Mouse (Mus musculus): Measurements from ENCODE around the gene Fam189b.
"Not testable (repeated sequence)": the region's sequence is repeated elsewhere in the genome, so short reads cannot be mapped to it uniquely, and the experiment has no call there.

Gene Fam189b

DNA sequence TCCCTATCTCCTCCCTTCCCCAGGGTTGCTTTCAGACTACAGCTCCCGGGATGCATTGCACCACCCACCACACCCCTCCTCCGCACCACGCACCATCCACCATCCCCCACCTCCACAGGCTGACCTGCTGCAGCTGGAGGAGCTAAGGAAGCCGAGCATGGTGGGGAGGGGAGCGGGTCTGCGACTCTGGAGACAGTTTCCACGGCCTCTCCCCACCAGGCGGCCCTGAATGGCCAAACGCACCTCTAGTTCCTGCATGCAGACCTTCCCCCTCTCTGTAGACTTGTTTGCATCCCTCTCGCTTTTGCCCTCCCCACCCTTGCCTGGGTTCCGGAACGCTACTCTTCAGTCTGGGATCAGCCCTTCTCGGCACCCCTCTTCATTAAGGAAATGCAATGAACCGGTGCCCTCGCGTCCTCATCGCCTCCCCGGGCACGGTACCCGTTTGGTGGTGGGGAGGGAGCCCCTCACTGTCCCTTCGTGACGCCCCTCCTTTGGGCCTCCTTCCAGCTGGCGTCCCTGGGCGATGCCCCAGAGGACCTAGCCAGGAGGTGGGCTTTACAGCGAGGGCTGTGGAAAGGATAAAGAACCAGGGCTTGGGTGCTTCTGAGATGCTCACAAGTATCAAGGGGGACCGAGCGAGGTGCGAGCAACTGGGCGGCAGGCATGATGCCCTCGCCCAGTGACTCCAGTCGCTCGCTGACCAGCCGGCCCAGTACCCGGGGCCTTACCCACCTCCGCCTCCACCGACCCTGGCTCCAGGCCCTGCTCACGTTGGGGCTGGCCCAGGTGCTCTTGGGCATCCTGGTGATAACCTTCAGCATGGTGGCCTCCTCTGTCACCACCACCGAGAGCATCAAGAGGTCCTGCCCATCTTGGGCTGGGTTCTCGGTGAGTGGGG is at the start of gene Fam189b:
Gene Fam189b (plus strand): TSS at position 86 of the 901 bp plus-strand sequence.
- peak; percentile 95 for DNase-seq (ENCODE audit: low spot score in 2 of 2)

DNA sequence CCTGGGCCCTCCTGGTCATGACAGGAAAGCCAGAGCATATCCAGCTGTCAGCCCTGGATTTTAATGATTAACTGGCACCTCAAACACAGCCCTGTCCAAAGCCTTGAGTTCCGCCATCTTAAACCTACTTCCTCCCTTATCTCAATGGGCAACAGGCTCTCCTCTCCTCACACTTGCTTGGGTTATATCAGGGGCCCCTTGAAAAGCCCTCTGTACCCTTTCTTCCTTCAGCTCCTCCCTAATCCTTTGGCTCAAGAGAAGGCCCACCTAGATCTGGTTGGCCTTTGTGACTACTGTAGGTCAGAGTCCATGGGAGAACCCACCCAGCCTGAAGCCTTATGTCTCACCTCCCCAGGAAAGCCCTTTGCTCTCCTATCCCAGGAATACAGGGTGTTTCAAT is 49.2 kb upstream of the Fam189b start:
- DNase-seq (ENCODE audit: low spot score in 2 of 2) = no peak

DNA sequence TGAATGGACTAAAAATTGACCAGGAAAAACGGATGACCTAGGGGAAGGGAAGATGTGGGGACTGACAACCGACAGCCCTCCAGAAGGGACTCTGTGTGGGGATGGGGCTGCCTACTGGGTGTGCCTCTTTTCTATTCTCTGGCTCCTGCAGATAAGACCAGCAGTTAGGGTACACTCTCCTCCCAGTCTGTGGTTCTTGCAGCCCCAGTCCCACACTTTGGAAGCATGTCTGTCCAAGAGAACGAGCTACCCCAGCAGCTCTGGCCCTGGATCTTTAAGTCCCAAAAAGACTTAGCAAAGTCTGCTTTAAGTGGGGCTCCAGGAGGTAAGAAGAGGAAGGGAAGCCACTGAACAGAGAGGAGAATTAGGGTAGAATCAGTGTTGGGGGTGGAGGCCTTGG is 47.0 kb upstream of the Fam189b start, which contains the start of gene Pklr:
Gene Pklr (plus strand): TSS at position 185 of the 400 bp plus-strand sequence.
- DNase-seq (ENCODE audit: low spot score in 2 of 2) = no peak

DNA sequence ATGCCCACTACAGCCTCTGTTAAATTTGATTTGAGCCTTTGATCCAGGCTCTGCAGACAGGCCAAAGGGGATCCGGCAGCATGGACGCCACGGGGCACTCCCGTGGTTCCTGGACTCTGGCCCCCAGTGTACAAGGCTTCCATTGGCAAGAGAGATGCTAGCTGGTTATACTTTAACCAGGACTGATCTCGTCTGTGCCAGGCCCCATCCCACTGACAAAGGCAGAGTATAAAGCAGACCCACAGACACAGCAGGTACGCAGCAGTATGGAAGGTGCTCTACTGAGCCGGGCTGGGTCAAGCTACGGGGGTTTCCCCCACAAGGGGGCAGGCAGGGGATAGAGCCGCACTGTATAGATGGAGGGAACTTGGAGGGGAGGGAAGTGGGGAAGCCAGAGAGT is 46.6 kb upstream of the Fam189b start:
- no peak for DNase-seq (ENCODE audit: low spot score in 2 of 2)

DNA sequence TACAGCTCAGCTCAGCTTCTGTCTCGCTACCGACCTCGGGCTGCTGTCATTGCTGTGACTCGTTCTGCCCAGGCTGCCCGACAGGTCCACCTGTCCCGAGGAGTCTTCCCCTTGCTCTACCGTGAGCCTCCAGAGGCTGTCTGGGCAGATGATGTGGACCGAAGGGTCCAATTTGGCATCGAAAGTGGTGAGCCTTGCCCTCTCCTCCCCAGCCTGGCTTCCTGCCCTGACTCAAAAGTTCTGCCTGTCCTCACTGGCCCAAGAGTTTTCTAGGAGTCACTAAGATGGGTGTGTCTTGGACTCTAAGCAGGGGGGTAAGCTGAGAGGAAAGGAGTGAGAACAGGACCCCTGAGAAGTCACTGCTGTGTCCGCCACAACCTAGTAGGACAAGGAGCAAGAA is 38.1 kb upstream of the Fam189b start:
- DNase-seq (ENCODE audit: low spot score in 2 of 2) = no peak

DNA sequence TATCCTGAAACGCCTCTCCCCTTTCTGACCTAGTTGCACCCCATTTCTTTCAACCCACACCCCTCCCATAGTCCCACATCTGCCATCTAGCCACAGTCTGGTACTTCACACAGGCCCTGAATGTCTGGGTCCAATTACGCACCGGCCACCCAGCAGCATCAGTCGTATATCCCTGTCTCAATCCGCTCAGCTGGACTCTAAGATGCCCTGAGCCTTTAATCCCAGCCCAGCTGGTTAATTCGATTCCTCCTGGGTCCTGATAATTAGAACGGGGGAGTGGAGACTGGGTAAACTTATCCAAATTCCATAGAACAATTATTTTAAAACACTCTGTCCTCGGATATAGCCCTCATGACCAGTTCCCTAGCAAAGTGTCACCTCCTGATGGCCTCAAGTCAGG is 37.4 kb upstream of the Fam189b start:
- DNase-seq (ENCODE audit: low spot score in 2 of 2) = no peak

DNA sequence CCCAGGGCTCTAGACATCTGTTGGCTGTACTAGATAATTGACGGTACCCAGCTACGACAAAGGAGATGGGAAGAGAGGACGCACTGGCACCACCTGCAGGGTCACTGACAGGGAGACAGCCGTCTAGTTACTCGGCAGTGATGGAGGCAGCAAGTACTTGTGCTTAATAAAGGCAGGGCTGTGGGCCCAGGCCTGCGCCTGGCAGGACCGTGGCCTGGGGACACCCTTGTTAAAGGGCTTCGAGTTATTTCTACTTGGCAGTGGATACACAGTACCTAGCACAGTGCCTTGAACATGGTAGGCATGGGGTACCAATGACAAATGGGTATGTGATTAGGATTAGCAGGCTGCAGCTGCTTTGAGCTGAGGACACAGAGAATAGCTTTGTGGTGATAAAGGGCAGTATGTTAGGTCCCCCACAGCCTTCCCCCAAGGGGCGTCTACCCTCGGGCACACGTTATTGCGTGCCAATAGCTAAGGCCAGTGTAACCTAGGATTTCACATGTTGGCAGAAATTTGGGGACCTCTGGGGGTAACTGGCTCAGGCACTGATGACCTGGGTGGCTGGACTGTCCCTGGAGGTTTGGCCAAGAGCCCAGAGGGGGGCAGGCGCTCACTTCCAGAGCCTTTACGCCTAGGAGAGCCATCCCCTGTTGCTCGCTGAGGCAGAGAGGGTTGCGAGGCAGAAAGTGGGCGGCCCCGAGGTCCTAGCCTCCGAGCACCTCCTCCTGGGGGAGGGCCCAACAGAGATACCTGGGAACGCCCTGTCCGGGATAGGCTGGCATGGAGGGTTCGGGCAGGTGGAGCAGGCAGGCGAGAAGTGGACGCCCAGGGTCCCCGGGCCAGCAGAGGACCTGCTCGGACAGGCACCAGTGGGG is 35.6 kb upstream of the Fam189b start:
- DNase-seq (ENCODE audit: low spot score in 2 of 2) = no peak

DNA sequence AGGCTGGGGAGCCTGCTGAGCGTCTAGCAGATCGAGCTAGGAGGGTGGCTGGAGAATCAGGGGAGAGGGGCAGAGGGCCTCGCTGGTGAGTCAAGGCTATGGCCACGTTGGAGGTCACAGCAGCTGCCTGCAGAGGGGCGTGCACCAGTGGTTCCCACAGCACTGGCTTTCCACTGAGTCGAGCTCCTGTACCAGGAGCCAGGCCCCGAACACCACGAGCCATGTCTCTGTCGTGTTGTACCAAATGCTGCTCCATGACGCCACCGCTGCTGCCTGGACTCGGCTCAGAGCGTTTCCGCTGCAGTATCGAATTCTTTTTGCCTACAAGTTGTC is 35.0 kb upstream of the Fam189b start:
- no peak for DNase-seq (ENCODE audit: low spot score in 2 of 2)

DNA sequence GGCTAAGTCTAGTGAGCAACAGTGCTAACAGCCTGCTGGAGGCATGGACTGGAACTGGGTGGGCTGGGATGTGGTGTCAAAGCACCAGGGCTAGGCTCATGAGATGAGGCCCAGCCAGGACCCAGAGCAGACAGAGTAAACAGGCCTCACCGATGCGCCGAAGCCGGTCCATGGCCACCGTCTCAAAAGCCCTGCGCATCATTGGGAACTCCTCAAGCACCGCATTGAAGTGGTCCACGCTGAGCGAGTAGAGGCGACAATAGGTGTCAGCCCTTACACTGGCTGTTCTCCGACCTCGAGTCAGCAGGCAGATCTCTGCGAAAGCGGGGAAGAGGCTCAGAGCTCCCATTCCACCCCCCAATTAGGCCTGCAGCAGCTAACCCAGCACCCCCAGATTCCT is 34.4 kb upstream of the Fam189b start:
- no peak for DNase-seq (ENCODE audit: low spot score in 2 of 2)

DNA sequence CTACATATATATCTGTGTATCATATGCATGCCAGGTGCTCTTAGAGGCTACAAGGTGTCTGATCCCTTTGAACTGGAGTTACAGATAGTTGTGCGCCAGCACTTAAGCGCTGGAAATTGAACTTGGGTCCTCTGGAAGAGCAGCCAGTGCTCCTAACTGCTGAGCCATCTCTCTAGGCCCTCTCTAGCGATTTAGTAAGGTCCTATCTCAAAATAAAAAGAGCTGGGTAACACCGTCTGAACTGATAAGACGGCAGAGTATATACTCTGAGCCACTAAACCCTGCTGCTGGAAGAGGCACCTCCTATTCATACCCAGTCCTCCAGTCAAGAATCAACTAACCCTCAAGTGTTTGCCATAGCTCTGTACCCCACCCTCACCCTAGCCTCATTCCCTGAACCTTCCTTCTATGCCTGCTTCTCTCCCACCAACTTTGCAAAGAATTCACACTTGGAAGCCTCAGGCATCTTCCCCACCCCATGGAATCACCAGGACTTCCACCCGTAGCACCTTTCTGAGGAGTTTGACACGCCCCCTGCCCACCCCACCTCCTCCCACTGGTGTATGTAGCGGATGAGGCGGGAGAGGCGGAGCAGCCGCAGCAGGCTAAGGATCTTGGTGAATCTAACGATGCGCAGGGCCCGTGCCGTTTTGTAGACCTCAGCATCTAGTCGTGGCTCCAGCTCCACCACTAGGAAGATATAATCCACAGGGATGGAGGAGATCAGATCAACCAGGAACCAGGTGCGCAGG is 30.7 kb upstream of the Fam189b start:
- no peak for DNase-seq (ENCODE audit: low spot score in 2 of 2)

DNA sequence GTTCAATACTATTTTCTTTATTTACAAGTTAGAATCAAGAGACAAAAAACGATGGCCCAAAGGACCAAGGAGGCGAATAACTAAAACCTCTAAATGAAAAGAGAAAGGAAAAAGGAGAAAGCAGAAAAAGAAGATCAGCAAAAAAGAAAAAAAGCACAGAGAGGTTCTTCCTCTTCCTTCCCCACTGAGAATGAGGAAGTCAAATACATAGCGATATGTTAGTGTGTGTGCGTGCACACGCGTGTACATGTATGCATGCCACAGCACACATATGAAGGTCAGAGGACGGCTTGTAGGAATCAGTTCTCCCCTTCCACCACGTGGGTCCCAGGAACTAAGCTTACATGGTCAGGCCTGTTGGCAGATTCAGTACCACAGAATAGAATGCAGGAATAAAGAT is 26.0 kb upstream of the Fam189b start:
- DNase-seq (ENCODE audit: low spot score in 2 of 2) = no peak

DNA sequence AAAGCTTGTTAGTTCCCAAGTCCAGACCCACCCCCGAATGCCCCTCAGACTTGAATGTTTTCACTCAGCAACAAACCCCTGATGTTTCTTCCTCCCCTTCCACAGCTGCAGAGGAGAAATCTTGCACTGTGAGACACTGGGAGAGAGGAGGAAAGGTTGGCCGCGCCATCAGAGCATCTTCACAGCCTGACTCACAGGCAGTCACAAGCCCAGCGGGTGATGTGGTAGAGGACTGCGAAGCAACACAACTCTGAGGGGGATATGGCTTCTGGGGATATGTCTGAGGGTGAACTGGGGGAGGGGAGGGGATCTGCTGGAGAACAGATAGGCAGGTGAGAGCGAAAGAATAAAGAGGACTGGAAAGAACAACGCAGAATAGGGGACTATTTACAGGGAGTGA is 24.3 kb upstream of the Fam189b start:
- no peak for DNase-seq (ENCODE audit: low spot score in 2 of 2)

DNA sequence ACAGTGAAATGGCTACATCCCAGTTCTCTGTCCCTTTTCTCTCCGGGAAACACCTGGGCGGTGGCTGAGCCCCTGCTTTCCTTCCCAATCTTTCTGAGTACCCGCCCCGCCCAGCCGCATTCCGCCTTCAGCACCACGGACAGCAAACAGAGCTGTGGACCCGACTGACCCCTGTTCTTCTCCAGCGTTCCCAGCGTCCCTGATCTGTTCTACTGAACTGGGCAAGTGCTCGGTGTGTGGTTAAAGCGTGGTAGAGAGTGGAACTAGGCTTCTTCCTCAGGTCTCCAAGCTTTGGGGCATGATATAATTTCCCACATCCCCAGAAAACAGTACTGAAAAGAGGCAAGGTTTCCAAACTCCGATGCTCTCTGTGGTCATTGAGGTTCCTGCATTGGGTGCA is 23.7 kb upstream of the Fam189b start:
- no peak for DNase-seq (ENCODE audit: low spot score in 2 of 2)

DNA sequence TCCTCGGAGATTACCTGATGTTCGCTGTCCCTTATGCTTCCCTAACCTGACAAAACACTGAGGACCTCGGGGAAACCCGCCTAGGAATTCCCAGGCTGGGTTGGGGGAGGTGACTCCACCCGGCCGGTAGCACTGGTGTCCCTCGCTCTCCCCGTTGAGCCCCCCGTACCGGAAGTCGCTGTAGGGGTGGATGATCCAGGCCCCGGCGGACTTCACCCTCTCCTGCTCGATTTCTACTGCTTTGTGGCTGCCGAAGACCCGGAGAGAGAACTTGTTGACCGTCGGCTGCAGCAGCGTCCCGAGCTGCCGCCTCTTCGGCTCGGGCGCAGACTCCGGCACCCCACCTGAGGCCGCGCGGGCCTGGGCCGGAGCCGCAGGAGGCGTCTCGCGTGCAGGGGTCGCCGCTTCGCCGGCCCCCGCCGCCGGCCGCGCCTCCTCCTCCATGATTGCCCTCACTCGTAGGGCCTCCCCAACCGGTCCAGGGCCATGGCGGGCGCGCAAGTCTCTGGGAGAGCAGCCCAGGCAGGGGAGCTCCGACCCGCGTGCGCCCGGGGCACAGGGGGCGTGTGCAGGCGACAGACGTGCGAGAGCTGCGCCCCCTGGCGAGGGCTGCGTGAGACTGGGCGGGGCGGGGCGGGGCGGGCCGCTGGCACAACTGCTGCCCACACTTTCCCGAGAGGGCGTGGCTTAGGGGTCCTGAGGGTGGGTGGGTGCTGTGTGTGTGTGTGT is 23.2 kb upstream of the Fam189b start, which contains the start of gene Hcn3:
Gene Hcn3 (minus strand): TSS at position 581 of the 729 bp plus-strand sequence.
- DNase-seq (ENCODE audit: low spot score in 2 of 2) = peak; percentile 69 to 79

DNA sequence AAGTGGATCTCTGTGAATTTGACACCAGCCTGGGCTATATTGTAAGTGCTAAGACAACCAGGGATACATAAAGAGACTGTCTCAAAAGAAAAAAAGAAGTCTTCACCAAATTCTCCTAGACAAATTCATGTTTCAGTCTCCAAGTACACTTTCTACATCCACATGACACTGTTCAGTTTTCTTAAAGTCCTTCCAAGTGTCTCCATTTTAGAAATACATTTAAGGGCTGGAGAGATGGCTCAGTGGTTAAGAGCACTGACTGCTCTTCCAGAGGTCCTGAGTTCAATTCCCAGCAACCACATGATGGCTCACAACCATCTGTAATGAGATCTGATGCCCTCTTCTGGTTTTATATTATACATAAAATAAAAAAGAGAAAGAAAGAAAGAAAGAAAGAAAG is 21.7 kb upstream of the Fam189b start:
- DNase-seq (ENCODE audit: low spot score in 2 of 2) = not testable (repeated sequence)

DNA sequence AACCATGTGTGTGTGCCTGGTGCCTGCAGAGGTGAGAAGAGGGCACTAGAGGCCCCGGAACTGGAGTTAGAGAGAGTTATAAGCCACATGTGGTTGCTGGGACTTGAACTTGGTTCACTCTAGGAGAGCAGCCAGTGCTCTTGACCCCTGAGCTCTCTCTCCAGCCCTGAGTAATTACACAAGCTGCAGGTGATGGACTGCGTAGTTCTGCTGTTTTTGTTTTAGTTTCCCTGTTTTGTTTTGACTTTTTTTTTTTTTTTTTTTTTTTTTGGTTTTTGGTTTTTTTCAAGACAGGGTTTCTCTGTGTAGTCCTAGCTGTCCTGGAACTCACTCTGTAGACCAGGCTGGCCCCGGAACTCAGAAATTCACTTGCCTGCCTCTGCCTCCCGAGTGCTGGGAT is 21.2 kb upstream of the Fam189b start:
- no peak for DNase-seq (ENCODE audit: low spot score in 2 of 2)

DNA sequence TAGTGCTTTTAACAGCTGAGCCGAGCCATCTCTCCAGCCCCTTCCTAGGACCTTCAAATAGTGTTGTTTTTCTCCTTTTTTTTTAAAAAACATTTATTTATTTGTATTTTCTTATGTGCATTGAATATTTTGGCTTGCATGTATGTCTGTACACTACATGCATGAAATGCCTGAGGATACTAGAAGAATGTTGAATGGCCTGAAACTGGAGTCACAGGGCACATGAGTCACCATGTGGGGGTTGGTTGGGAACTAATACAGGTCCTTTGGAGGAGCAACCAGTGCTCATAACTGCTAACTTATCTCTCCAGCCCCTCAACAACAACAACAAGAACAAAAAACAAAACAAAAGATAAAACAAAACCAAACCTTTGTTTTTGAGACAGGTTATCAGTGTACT is 19.8 kb upstream of the Fam189b start:
- DNase-seq (ENCODE audit: low spot score in 2 of 2) = no peak

DNA sequence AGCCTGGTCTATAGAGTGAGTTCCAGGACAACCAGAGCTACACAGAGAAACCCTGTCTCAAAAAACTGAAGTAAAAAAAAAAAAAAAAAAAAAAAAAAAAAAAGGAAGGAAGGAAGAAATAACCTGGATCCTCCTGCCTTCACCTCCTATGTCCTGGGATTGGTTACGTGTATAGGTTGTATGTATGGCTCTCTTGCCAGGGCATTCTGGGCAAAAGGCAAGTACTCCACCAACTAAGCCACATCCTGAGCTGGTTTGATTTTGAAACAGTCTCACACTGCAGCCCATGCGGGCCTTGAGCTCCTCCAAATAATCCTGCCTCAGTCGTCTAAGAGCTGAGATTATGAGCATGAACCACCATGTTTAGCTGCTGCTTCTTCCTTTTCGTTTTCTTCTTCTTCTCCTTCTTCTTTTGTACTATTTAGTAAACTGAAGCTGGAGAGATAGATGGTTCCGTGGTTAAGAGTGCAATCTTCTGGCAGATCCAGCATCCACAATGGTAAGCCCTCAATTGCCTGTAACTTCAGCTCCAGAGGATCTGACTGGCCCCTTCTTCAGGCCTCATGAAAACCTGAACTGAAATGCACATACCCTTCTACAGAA is 19.2 kb upstream of the Fam189b start:
- DNase-seq (ENCODE audit: low spot score in 2 of 2) = no peak

DNA sequence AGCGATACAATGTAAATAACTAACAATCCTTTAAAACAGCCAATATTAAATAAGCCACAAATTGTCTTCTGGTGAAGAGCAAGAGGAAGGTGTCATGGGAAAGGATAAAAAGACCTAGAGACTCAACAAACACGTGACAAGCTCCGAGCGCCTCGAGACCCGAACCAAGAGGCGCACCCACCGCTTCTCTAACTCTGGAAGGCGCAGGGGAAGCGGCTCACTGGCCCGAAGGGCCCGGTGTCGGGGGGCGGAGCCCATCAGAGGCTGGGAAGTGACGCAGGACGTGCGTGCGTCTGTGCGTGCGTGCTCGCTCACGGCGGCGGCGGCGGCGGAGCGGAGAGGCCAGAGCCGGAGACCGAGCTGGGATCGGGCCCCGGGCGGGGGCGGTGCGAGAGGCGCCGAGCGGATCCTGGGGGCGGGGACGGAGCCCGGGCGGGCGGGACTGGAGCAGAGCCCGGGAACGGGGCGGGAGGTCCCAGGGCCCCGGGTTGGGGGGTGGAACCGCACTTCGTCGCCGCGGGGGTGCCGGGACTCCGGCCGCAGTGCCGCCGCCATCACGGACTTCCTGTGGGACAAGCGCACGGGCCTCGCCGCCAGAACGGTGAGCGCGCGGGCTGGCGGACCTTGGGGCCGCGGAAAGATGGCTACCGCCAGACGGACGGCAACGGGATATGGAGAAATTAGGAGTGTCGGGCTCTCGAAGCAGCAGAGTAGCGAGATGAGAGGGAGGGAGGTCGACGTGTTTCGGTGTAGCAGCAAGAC is 18.3 kb upstream of the Fam189b start, which contains the start of gene Clk2:
Gene Clk2 (plus strand): TSS at position 290 of the 762 bp plus-strand sequence.
- peak; percentile 95 to 96 for DNase-seq (ENCODE audit: low spot score in 2 of 2)

DNA sequence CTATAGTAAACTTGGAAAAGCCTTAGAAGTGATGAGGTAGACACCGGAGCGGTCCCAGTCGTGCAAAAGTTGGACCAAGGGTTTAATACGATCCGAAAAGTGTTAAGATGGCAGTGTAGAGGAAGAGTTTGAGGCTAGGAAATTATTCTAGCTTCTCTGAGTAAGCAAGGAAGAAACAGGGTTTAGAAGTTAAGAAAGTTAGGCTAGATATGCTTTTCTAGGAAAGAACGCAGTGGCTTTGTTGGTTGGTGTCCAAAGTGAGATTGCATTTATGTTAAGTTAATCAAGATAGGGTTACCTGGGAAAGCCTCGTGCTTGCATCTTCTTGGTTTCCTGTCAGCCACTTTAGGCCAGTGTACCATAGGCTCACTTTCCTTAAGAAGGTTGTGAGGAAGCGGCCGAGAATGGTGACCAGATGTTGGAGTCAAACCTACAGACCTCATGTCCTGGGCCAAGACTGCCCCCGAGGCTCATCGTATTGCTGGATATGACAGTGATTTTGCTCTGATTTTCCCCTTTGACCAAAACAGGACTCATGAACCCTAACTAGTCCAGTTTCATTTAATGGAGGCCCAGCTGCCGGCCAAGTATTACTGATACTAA is 17.6 kb upstream of the Fam189b start:
- DNase-seq (ENCODE audit: low spot score in 2 of 2) = no peak
